Mouse (Mus musculus) embryonic facial prominence, embryonic 11.5 days (tissue): ENCODE results near the gene Atp13a2. TPM values are rescaled to one million over a fixed set of nuclear protein-coding genes. Genes with fewer than 3 reads are reported as not detected.

Experiments
- polyA plus RNA-seq: library from polyadenylated mRNA; unstranded; fragments of >200 nt; fragmentation: Nextera tagmentation; extraction: Ambion mirVana; gene quantifications from 2 replicates; pipeline ENCODE4 v1.2.1, GENCODE M21; 2014

The Atp13a2 gene
- polyA plus RNA-seq, 1 experiment from 2014 or later: 19.8 TPM

Other genes with a start within 250 kb of the Atp13a2 start
- not detected in 2 replicates for gene Padi6, start 244.2 kb upstream of the Atp13a2 start, polyA plus RNA-seq
- 0.18 and 0.20 TPM in 2 replicates for gene Padi4, start 212.6 kb upstream of the Atp13a2 start, polyA plus RNA-seq
- not detected in 2 replicates for gene Padi3, start 176.2 kb upstream of the Atp13a2 start, polyA plus RNA-seq
- gene Padi1, start 141.1 kb upstream of the Atp13a2 start, polyA plus RNA-seq: 0.07 and 0.13 TPM in 2 replicates
- gene Padi2, start 80.5 kb upstream of the Atp13a2 start, polyA plus RNA-seq: 2.4 and 2.5 TPM in 2 replicates
- gene Sdhb, start 25.7 kb upstream of the Atp13a2 start, polyA plus RNA-seq: 428 and 430 TPM in 2 replicates
- gene Mfap2, start 23.5 kb downstream of the Atp13a2 start, polyA plus RNA-seq: 409 and 469 TPM in 2 replicates
- 6.8 and 7.5 TPM in 2 replicates for gene Crocc, start 73.7 kb downstream of the Atp13a2 start, polyA plus RNA-seq
- gene Necap2, start 91.5 kb downstream of the Atp13a2 start, polyA plus RNA-seq: 57.0 and 64.9 TPM in 2 replicates
- gene Spata21, start 101.5 kb downstream of the Atp13a2 start, polyA plus RNA-seq: not detected in 2 replicates
- gene Szrd1, start 152.9 kb downstream of the Atp13a2 start, polyA plus RNA-seq: 36.3 and 36.6 TPM in 2 replicates
- gene Fbxo42, start 161.0 kb downstream of the Atp13a2 start, polyA plus RNA-seq: 23.7 and 25.2 TPM in 2 replicates
- 6.2 and 6.8 TPM in 2 replicates for gene Rsg1, start 227.1 kb downstream of the Atp13a2 start, polyA plus RNA-seq